Mouse (Mus musculus) CD4-positive naive resting alpha-beta T cell, adult 57 days (primary cell): ENCODE measurements around the gene Csrp1. TPM values are rescaled to one million over a fixed set of nuclear protein-coding genes. Genes with fewer than 3 reads are reported as not detected.

Source experiments
- total RNA-seq: library from RNA; stranded (reverse); gene quantifications from one replicate; pipeline ENCODE4 v1.2.4, GENCODE M21; 2023

Csrp1 gene
- total RNA-seq: 68.2 TPM

DNA sequence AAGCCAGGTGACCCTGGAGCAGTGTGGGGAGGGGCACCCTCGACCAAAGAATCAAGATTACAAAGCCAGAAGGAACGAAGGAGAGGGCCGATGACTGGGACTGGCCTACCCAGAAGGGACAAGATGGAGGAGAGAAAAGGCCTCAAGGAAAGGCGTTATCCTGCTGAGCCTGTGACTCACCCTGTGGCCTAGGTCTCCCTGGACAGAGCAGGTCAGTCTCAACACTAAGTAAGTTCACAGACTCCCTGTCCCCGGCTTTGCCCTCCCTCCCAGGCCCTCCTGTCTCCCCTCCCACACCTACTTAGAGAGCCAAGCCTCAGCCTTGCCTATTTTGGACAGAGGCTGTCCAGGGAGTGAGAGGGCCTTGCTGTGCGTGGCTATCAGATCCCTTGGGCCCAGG lies at the start of gene Csrp1:
Csrp1 (plus strand) TSS at position 79 of the 400 bp plus-strand sequence.

DNA sequence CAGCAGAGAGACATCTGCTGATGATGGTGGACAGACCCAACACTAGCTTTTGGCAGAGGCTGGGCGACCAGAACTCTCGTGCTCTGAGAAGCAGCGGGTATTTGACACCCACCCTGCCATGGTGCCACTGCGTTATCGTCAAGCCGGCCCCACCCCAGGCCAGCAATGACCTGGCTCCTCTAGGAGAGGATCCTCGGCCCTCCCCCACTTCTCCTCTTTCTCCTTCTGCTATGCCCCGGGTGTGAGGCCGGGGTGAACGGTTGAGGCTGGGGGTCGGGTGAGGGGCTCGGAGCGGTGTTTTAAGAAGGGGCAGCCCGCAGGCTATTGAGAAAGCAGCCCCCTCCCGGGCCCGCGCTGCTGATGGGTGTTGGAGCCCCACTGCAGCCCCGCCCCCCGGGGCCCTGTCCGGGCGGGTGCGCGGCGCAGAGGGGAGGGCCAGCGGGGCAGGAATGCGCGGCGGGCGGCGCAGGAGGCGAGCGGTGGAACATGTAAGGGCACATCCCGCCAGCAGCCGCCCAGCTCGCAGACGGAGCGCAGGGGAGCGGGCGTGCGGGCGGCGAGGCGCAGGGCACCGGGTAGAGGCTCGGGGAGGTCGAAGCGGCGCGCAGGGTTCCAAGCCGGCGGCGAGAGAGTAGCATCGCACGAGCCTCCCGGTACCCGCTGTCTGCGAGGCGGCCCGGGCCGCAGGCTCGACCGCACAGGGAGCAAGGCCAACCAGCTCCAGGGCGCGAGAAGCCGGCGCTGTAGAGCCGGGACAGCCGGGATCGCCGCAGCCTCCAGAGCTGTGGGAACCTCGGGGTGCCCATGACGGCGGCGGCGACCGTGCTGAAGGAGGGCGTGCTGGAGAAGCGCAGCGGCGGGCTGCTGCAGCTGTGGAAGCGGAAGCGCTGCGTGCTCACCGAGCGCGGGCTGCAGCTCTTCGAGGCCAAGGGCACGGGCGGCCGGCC lies 46.1 kb downstream of the Csrp1 start, which contains the start of gene Phlda3:
Phlda3 (plus strand) TSS at position 475 of the 947 bp plus-strand sequence.

GRCm38 (mm10) chr1:135778780-135779535 lies 59.1 kb downstream of the Csrp1 start, which contains the start of gene Tnni1:
TSS of gene Tnni1 (plus strand) at chr1:135779434.

Other genes starting within 250 kb of the Csrp1 start
- 1.4 TPM for gene Nav1, start 112.8 kb upstream of the Csrp1 start, total RNA-seq
- gene Phlda3, start 46.1 kb downstream of the Csrp1 start, total RNA-seq: not detected
- 0.59 TPM for gene Tnni1, start 59.4 kb downstream of the Csrp1 start, total RNA-seq
- gene Lad1, start 98.5 kb downstream of the Csrp1 start, total RNA-seq: 1.2 TPM
- 0.71 TPM for gene Tnnt2, start 116.3 kb downstream of the Csrp1 start, total RNA-seq
- gene Pkp1, start 199.1 kb downstream of the Csrp1 start, total RNA-seq: not detected